Mouse (Mus musculus): ENCODE data around the gene Olfr437. TPM values are rescaled to one million over a fixed set of nuclear protein-coding genes. Genes with fewer than 3 reads are reported as not detected.
"Not testable (repeated sequence)": the region's sequence is repeated elsewhere in the genome, so short reads cannot be mapped to it uniquely, and the experiment has no call there.

Olfr437 gene
- not detected in 2 replicates for polyA plus RNA-seq (2012; rRNA removed)

DNA sequence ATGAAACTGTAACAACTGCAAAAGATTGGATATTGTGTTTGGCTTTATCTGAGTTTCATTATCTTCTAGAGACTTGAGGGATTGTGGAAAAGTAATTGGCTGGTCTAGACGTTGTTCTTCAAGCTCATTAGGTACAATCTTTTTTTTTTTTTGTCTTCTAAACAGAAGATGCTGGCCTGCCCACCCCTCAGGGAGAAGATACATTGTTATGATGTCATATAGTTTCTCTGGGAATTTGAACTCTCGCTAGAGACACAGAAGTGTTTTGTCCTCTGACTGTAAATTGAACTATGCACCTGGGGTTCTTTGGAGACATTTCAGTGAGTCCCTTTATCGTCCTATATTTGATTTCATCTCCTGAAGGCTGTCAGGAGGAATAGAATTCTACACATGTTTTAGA lies at the start of gene Olfr437:
TSS of gene Olfr437 (plus strand) at position 301 of the 400 bp plus-strand sequence.
- TF ChIP-seq POLR2A (IDR thresholded peaks at IDR 0.05; ENCODE audit: low read depth, low read length) (no peak), CTCF (IDR thresholded peaks at IDR 0.05; ENCODE audit: extremely low read depth, insufficient read length, insufficient replicate concordance, low read depth, low read length) (no peak)
- no peaks in the 10 kb centered on the region for H3K36me3 ChIP-seq (ENCODE audit: control insufficient read depth, insufficient read depth, low read length)
- H3K4me1 ChIP-seq (ENCODE audit: control insufficient read depth, insufficient read depth, insufficient read length, low read length): no peaks in the 10 kb centered on the region
- 70% methylated on average over 3 of the region's 3 CpGs for WGBS
- H3K27me3 ChIP-seq (ENCODE audit: control insufficient read depth, insufficient read depth, low read length): no peaks in the 10 kb centered on the region
- H3K4me3 ChIP-seq (ENCODE audit: low read depth, low read length): no peak within 1 kb of the TSS
- no peak within 1 kb of the TSS for H3K27ac ChIP-seq (ENCODE audit: insufficient read depth, low read depth, low read length)

DNA sequence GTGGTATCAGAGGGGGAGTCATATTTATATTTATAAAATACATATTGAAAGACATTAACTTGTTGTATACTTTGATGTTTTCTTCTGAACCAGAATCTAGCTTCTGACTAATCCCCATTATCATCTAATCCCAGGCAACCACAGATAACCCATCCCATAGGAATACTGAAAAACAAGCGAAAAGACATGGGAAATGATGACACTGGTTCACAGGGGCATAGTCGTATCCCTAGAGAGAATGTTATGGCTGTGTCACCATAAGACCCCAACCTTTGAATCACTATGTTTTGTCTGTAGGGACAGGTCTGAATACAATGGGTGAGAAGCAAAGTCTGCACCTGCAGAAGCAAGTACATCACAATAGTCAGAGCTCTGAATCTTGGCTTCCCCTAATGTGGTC lies 16.8 kb upstream of the Olfr437 start, which contains the start of gene Olfr237-ps1:
TSS of gene Olfr237-ps1 (plus strand) at position 301 of the 400 bp plus-strand sequence.
- WGBS: 87% methylated on average over 2 of the region's 2 CpGs
- not testable (repeated sequence) for H3K36me3 ChIP-seq (ENCODE audit: control insufficient read depth, insufficient read depth, low read length)

GRCm38 (mm10) chr6:43159502-43159901 lies 3.6 kb upstream of the Olfr437 start:
- WGBS: 49% methylated on average over 1 of the region's 1 CpGs
- no peaks in the 10 kb centered on the region for H3K4me1 ChIP-seq (ENCODE audit: control insufficient read depth, insufficient read depth, insufficient read length, low read length)
- no peaks in the 10 kb centered on the region for H3K27me3 ChIP-seq (ENCODE audit: control insufficient read depth, insufficient read depth, low read length)
- no peaks in the 10 kb centered on the region for H3K36me3 ChIP-seq (ENCODE audit: control insufficient read depth, insufficient read depth, low read length)
- TF ChIP-seq CTCF (IDR thresholded peaks at IDR 0.05; ENCODE audit: extremely low read depth, insufficient read length, insufficient replicate concordance, low read depth, low read length) (no peak), POLR2A (IDR thresholded peaks at IDR 0.05; ENCODE audit: low read depth, low read length) (no peak)
- no peak overlapping the region for H3K4me3 ChIP-seq (ENCODE audit: low read depth, low read length)
- no peak overlapping the region for H3K27ac ChIP-seq (ENCODE audit: insufficient read depth, low read depth, low read length)

More for the DNA sequence above, 16.8 kb upstream of the Olfr437 start, which contains the start of gene Olfr237-ps1:
- not testable (repeated sequence) for H3K27me3 ChIP-seq (ENCODE audit: control insufficient read depth, insufficient read depth, low read length); H3K4me3 ChIP-seq (ENCODE audit: low read depth, low read length); H3K4me1 ChIP-seq (ENCODE audit: control insufficient read depth, insufficient read depth, insufficient read length, low read length); H3K27ac ChIP-seq (ENCODE audit: insufficient read depth, low read depth, low read length)

- WGBS: 94% methylated on average over 4 of the region's 4 CpGs
- Histone ChIP-seq H3K27ac (ENCODE audit: insufficient read depth, low read depth, low read length) (no peak overlapping the region), H3K27me3 (ENCODE audit: control insufficient read depth, insufficient read depth, low read length) (no peaks in the 10 kb centered on the region), H3K36me3 (ENCODE audit: control insufficient read depth, insufficient read depth, low read length) (no peaks in the 10 kb centered on the region), H3K4me3 (ENCODE audit: low read depth, low read length) (no peak overlapping the region), H3K4me1 (ENCODE audit: control insufficient read depth, insufficient read depth, insufficient read length, low read length) (no peaks in the 10 kb centered on the region)
- no peak for TF ChIP-seq CTCF (IDR thresholded peaks at IDR 0.05; ENCODE audit: extremely low read depth, insufficient read length, insufficient replicate concordance, low read depth, low read length)
- no peak for TF ChIP-seq POLR2A (IDR thresholded peaks at IDR 0.05; ENCODE audit: low read depth, low read length)
Observed at GRCm38 (mm10) chr6:43167246-43167645, 4.2 kb downstream of the Olfr437 start.

DNA sequence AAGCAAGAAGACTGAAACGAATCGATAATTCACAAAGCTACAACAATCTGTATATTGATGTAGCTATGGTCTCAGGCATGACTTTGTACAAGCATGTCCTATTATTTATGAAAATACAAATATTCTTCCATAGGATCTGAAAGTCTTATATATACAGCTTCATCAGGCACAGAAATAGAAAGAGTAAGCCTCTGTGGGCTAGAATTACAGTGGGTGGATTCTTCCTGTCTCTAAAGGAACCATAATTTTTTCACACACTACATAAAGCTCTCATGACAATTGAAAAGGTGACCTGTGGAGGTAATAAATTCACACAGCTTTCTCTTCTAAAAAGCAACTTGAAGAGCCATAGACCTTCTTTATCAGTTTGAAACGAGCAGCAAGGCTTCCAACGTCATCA lies 8.8 kb downstream of the Olfr437 start, which contains the start of gene Olfr13:
TSS of gene Olfr13 (plus strand) at position 301 of the 400 bp plus-strand sequence.
- TF ChIP-seq CTCF (IDR thresholded peaks at IDR 0.05; ENCODE audit: extremely low read depth, insufficient read length, insufficient replicate concordance, low read depth, low read length) (no peak), POLR2A (IDR thresholded peaks at IDR 0.05; ENCODE audit: low read depth, low read length) (no peak)
- H3K4me1 ChIP-seq (ENCODE audit: control insufficient read depth, insufficient read depth, insufficient read length, low read length): no peaks in the 10 kb centered on the region
- no peaks in the 10 kb centered on the region for H3K27me3 ChIP-seq (ENCODE audit: control insufficient read depth, insufficient read depth, low read length)
- WGBS: 53% methylated on average over 4 of the region's 4 CpGs
- H3K36me3 ChIP-seq (ENCODE audit: control insufficient read depth, insufficient read depth, low read length): no peaks in the 10 kb centered on the region
- H3K27ac ChIP-seq (ENCODE audit: insufficient read depth, low read depth, low read length): no peak within 1 kb of the TSS
- no peak within 1 kb of the TSS for H3K4me3 ChIP-seq (ENCODE audit: low read depth, low read length)

DNA sequence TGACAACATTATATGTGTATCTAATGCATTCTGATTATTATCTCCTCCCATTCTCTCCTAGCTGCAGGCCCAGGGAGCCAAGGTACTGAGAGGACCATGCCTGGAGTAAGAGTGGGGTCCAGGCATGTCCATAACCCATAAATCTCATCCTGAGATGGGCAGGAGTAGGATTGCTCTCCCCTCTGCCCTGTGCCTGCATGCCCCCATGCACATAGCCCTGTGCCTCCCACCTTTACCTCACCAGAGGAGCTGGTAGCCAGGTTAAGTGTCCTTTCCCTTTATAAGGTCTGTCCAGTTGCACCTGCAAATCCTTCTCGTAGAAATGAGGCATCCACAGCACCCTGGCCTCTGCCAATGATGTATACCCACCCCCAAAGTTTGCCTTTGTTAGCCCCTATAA lies 15.0 kb downstream of the Olfr437 start:
- no peak overlapping the region for H3K4me3 ChIP-seq (ENCODE audit: low read depth, low read length)
- TF ChIP-seq POLR2A (IDR thresholded peaks at IDR 0.05; ENCODE audit: low read depth, low read length) (no peak), CTCF (IDR thresholded peaks at IDR 0.05; ENCODE audit: extremely low read depth, insufficient read length, insufficient replicate concordance, low read depth, low read length) (no peak)
- no peaks in the 10 kb centered on the region for H3K4me1 ChIP-seq (ENCODE audit: control insufficient read depth, insufficient read depth, insufficient read length, low read length)
- no peaks in the 10 kb centered on the region for H3K27me3 ChIP-seq (ENCODE audit: control insufficient read depth, insufficient read depth, low read length)
- 65% methylated on average over 1 of the region's 1 CpGs for WGBS
- no peak overlapping the region for H3K27ac ChIP-seq (ENCODE audit: insufficient read depth, low read depth, low read length)
- no peaks in the 10 kb centered on the region for H3K36me3 ChIP-seq (ENCODE audit: control insufficient read depth, insufficient read depth, low read length)

DNA sequence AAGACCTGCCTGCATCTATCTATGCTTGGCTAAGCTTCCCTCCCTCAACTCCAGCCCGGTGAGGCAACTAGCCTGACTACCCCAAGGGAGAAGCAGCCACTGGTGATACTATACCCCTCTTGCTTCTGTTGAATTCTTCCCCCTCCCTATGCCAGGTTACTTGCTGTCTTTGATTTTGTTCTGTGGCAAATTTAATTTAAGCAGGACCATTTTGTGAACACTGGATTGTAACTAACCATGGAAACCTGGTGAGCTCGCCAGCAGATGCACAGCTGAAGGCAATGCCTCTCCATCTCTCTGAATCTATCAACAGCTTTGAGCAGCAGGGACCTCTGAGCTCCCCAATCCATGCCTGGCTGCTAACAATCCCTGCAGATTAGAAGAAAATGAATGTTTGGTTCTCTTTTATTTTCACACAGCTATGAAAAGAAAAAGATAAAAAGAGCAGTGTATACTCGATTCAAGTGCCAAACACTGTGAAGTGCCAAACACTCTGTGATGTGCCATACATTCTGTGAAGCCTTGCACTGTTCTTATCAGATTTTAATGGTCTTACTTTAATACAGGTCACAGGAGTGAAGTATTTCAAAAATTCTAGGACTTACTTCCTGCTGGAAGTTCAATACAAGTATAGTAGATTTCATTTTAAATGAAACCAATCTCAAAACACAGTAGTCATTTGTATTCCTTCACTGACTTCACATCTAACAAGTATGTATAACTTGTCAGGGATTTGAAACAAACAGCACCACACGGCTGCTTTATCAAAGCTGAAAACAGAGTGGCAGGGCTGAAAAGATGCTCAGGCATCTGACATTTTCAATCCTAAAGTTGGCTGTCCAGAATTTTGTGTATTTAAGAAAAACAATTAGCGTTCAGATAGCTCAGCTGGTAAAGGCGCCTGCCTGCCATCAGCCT lies 15.8 kb downstream of the Olfr437 start:
- H3K27me3 ChIP-seq (ENCODE audit: control insufficient read depth, insufficient read depth, low read length): no peaks in the 10 kb centered on the region
- no peaks in the 10 kb centered on the region for H3K36me3 ChIP-seq (ENCODE audit: control insufficient read depth, insufficient read depth, low read length)
- no peak overlapping the region for H3K4me3 ChIP-seq (ENCODE audit: low read depth, low read length)
- H3K4me1 ChIP-seq (ENCODE audit: control insufficient read depth, insufficient read depth, insufficient read length, low read length): no peaks in the 10 kb centered on the region
- TF ChIP-seq POLR2A (IDR thresholded peaks at IDR 0.05; ENCODE audit: low read depth, low read length) (no peak), CTCF (IDR thresholded peaks at IDR 0.05; ENCODE audit: extremely low read depth, insufficient read length, insufficient replicate concordance, low read depth, low read length) (no peak)
- 62% methylated on average over 6 of the region's 6 CpGs for WGBS
- no peak overlapping the region for H3K27ac ChIP-seq (ENCODE audit: insufficient read depth, low read depth, low read length)
